Mouse (Mus musculus): Measurements from ENCODE around the gene Jakmip3. TPM values are rescaled to one million over a fixed set of nuclear protein-coding genes. Genes with fewer than 3 reads are reported as not detected.

Jakmip3 gene
- polyA plus RNA-seq, 1 experiment from 2014 or later, result 0.05 TPM

GRCm38 (mm10) chr7:139075054-139075794, 134.7 kb downstream of the Jakmip3 start:
- Histone ChIP-seq H3K27me3 (replicated peaks) (peaks cover 13% of the 10 kb centered on the region; the same call in 1 of the 2 replicates), H3K4me2 (no peak overlapping the region), H3K36me3 (no peaks in the 10 kb centered on the region), H3K9me3 (replicated peaks) (no peaks in the 10 kb centered on the region), H3K4me3 (no peak overlapping the region), H3K27ac (no peak overlapping the region), H3K9ac (no peak overlapping the region), H3K4me1 (no peaks in the 10 kb centered on the region)
- 63% methylated on average over 14 of the region's 14 CpGs for WGBS (ENCODE audit: insufficient replicate concordance)
- no peak for ATAC-seq

DNA sequence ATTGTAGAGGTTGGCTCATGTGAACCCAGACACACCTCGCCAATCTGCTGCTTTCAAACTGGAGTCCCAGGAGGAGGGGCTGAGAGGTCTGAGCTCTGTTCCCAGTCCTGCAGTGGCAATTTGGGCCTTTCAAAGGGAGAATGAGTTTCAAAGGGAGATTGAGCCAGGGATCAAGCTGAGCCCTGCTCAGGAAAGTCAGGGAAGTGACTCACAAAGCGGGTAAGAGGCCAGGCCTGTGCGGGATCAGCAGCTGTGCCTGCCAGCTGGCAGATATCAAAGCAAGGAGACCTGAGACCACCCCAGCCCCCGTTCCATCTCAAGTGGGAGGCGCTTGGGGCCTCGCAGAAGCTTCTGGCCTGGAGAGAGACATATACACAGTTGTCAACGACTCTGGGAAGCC, 136.8 kb downstream of the Jakmip3 start:
- Histone ChIP-seq H3K9me3 (replicated peaks) (no peaks in the 10 kb centered on the region), H3K4me2 (no peak overlapping the region), H3K9ac (no peak overlapping the region), H3K27me3 (replicated peaks) (peaks cover 13% of the 10 kb centered on the region; the same call in 1 of the 2 replicates), H3K36me3 (no peaks in the 10 kb centered on the region), H3K4me3 (no peak overlapping the region), H3K27ac (no peak overlapping the region), H3K4me1 (no peaks in the 10 kb centered on the region)
- ATAC-seq, result no peak
- WGBS (ENCODE audit: insufficient replicate concordance), result 22% methylated on average over 7 of the region's 7 CpGs

- Histone ChIP-seq H3K27ac (no peak overlapping the region), H3K4me1 (no peaks in the 10 kb centered on the region), H3K36me3 (no peaks in the 10 kb centered on the region), H3K4me2 (no peak overlapping the region), H3K27me3 (replicated peaks) (peaks cover 20% of the 10 kb centered on the region; the same call in 1 of the 2 replicates), H3K9ac (no peak overlapping the region), H3K9me3 (replicated peaks) (no peaks in the 10 kb centered on the region), H3K4me3 (no peak overlapping the region)
- 65% methylated on average over 6 of the region's 6 CpGs for WGBS (ENCODE audit: insufficient replicate concordance)
- no peak for ATAC-seq
Observed at GRCm38 (mm10) chr7:139078181-139078580, 137.7 kb downstream of the Jakmip3 start.

- 63% methylated on average over 7 of the region's 7 CpGs for WGBS (ENCODE audit: insufficient replicate concordance)
- no peak overlapping the region for H3K27ac ChIP-seq
- ATAC-seq, result no peak
Observed at GRCm38 (mm10) chr7:139079141-139079540, 138.6 kb downstream of the Jakmip3 start.

GRCm38 (mm10) chr7:139080714-139081113, 140.2 kb downstream of the Jakmip3 start:
- H3K4me2 ChIP-seq, result no peak overlapping the region
- no peak overlapping the region for H3K27ac ChIP-seq
- WGBS (ENCODE audit: insufficient replicate concordance), result 51% methylated on average over 4 of the region's 4 CpGs
- H3K4me3 ChIP-seq, result no peak overlapping the region
- H3K4me1 ChIP-seq, result no peaks in the 10 kb centered on the region
- H3K9me3 ChIP-seq (replicated peaks), result no peaks in the 10 kb centered on the region
- ATAC-seq, result no peak
- H3K36me3 ChIP-seq, result no peaks in the 10 kb centered on the region
- H3K27me3 ChIP-seq (replicated peaks), result peaks cover 40% of the 10 kb centered on the region
- no peak overlapping the region for H3K9ac ChIP-seq

More at GRCm38 (mm10) chr7:139079141-139079540, 138.6 kb downstream of the Jakmip3 start:
- Histone ChIP-seq H3K4me3 (no peak overlapping the region), H3K9me3 (replicated peaks) (no peaks in the 10 kb centered on the region), H3K4me2 (no peak overlapping the region), H3K27me3 (replicated peaks) (peaks cover 25% of the 10 kb centered on the region; the same call in 1 of the 2 replicates), H3K36me3 (no peaks in the 10 kb centered on the region), H3K4me1 (no peaks in the 10 kb centered on the region), H3K9ac (no peak overlapping the region)

GRCm38 (mm10) chr7:139081158-139081557, 140.6 kb downstream of the Jakmip3 start:
- Histone ChIP-seq H3K27ac (no peak overlapping the region), H3K36me3 (no peaks in the 10 kb centered on the region), H3K9me3 (replicated peaks) (no peaks in the 10 kb centered on the region), H3K4me2 (no peak overlapping the region), H3K9ac (no peak overlapping the region), H3K4me3 (no peak overlapping the region), H3K27me3 (replicated peaks) (peaks cover 41% of the 10 kb centered on the region), H3K4me1 (no peaks in the 10 kb centered on the region)
- 72% methylated on average over 5 of the region's 5 CpGs for WGBS (ENCODE audit: insufficient replicate concordance)
- no peak for ATAC-seq

- 75% methylated on average over 8 of the region's 8 CpGs for WGBS (ENCODE audit: insufficient replicate concordance)
- Histone ChIP-seq H3K36me3 (no peaks in the 10 kb centered on the region), H3K4me2 (no peak overlapping the region), H3K27ac (no peak overlapping the region), H3K9me3 (replicated peaks) (no peaks in the 10 kb centered on the region), H3K27me3 (replicated peaks) (peaks cover 48% of the 10 kb centered on the region), H3K9ac (no peak overlapping the region), H3K4me1 (no peaks in the 10 kb centered on the region), H3K4me3 (no peak overlapping the region)
- ATAC-seq, result no peak
Observed at GRCm38 (mm10) chr7:139082281-139082680, 141.8 kb downstream of the Jakmip3 start.

- peaks cover 64% of the 10 kb centered on the region for H3K27me3 ChIP-seq (replicated peaks)
Observed at GRCm38 (mm10) chr7:139084316-139084715, 143.8 kb downstream of the Jakmip3 start.

DNA sequence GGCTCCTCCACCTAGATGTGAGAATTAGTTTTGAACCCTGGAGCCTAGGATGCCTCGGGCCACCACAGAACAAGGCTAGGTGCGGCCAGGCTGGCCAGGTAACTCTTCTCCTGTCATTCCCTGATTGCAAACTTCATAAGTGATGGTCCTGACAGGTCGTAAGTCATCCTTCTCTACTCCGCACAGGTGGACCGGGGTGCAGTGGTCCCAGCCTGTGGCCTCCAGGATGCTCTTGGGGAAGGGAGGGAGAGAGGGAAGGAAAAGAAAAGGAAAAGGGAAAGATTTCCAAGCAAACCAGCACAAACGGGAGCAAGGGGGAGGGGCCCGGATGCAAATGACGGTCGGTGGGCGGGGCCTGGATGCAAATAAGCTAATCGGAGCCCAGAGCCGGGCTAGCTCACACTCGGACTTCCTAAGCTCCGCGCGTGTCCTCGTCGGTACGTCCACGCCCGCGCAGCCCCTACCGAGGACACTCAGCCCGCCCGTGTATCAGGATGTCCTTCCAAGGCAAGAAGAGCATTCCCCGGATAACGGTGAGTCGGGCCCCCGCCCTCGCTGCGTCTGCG, 145.2 kb downstream of the Jakmip3 start, which contains the start of gene Dpysl4:
TSS of gene Dpysl4 (plus strand) at position 373 of the 566 bp plus-strand sequence.
- H3K4me2 ChIP-seq, result peak within 1 kb of the TSS; percentile 62
- no peak within 1 kb of the TSS for H3K27ac ChIP-seq
- H3K4me1 ChIP-seq, result no peaks in the 10 kb centered on the region
- H3K27me3 ChIP-seq (replicated peaks), result peaks cover 64% of the 10 kb centered on the region
- ATAC-seq, result no peak; the same call in 1 of the 2 replicates
- 5% methylated on average over 32 of the region's 32 CpGs for WGBS (ENCODE audit: insufficient replicate concordance)
- no peaks in the 10 kb centered on the region for H3K36me3 ChIP-seq
- no peak within 1 kb of the TSS for H3K9ac ChIP-seq
- no peaks in the 10 kb centered on the region for H3K9me3 ChIP-seq (replicated peaks)
- peak within 1 kb of the TSS; percentile 43 for H3K4me3 ChIP-seq

More at GRCm38 (mm10) chr7:139084316-139084715, 143.8 kb downstream of the Jakmip3 start:
- Histone ChIP-seq H3K4me3 (no peak overlapping the region), H3K36me3 (no peaks in the 10 kb centered on the region), H3K4me1 (no peaks in the 10 kb centered on the region), H3K9ac (no peak overlapping the region), H3K27ac (no peak overlapping the region), H3K9me3 (replicated peaks) (no peaks in the 10 kb centered on the region), H3K4me2 (no peak overlapping the region)
- 56% methylated on average over 1 of the region's 1 CpGs for WGBS (ENCODE audit: insufficient replicate concordance)
- no peak for ATAC-seq

GRCm38 (mm10) chr7:139086195-139087158, 145.9 kb downstream of the Jakmip3 start:
- H3K36me3 ChIP-seq, result no peaks in the 10 kb centered on the region
- ATAC-seq, result peak; percentile 32; the same call in 1 of the 2 replicates
- H3K27ac ChIP-seq, result no peak overlapping the region
- no peak overlapping the region for H3K9ac ChIP-seq
- H3K4me1 ChIP-seq, result no peaks in the 10 kb centered on the region
- 8% methylated on average over 55 of the region's 61 CpGs for WGBS (ENCODE audit: insufficient replicate concordance)
- no peaks in the 10 kb centered on the region for H3K9me3 ChIP-seq (replicated peaks)
- peak overlapping the region; percentile 43 for H3K4me3 ChIP-seq
- peaks cover 64% of the 10 kb centered on the region for H3K27me3 ChIP-seq (replicated peaks)
- H3K4me2 ChIP-seq, result peak overlapping the region; percentile 62

DNA sequence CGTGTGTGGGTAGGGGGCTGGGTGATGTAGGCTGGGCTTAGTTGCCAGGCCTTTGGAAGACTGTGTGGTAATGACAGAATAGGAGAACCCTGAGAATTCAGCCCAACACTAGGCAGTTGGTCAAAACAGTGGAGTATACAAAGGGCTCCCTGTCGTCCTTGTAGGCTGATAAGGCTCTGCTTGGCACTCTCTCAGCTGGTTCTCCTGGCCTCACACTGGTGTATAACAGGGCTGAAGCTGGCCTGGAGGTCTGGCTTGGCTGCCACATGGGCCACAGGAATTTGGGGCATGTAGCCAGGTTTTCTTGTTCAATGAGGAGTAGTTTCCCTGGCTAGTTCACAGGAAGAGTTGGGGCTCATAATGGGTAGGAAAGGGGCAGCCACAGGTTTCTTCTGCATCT, 147.3 kb downstream of the Jakmip3 start:
- no peaks in the 10 kb centered on the region for H3K4me1 ChIP-seq
- WGBS (ENCODE audit: insufficient replicate concordance), result 38% methylated on average over 2 of the region's 2 CpGs
- no peak overlapping the region for H3K9ac ChIP-seq
- no peak overlapping the region for H3K4me2 ChIP-seq
- H3K36me3 ChIP-seq, result no peaks in the 10 kb centered on the region
- no peak for ATAC-seq
- no peak overlapping the region for H3K27ac ChIP-seq
- H3K4me3 ChIP-seq, result no peak overlapping the region
- no peaks in the 10 kb centered on the region for H3K9me3 ChIP-seq (replicated peaks)
- peaks cover 60% of the 10 kb centered on the region for H3K27me3 ChIP-seq (replicated peaks)
